Mouse (Mus musculus) G1E-ER4 (cell line): ENCODE measurements around the gene Farp2. TPM values are rescaled to one million over a fixed set of nuclear protein-coding genes. Genes with fewer than 3 reads are reported as not detected.
"Not testable (repeated sequence)": the region's sequence is repeated elsewhere in the genome, so short reads cannot be mapped to it uniquely, and the experiment has no call there.

Experiments used
- GATA1 ChIP-seq: IDR thresholded peaks from one replicate; pipeline ENCODE4 v1.8.0; 2012; ENCODE audit warnings: low read length, inconsistent platforms
- polyA plus RNA-seq: library from polyadenylated mRNA; stranded (reverse); fragments of >175 nt; gene quantifications from 2 replicates; pipeline ENCODE4 v1.2.3, GENCODE M21; 2012

Gene Farp2
- polyA plus RNA-seq, 1 experiment, result 2.2 TPM

DNA sequence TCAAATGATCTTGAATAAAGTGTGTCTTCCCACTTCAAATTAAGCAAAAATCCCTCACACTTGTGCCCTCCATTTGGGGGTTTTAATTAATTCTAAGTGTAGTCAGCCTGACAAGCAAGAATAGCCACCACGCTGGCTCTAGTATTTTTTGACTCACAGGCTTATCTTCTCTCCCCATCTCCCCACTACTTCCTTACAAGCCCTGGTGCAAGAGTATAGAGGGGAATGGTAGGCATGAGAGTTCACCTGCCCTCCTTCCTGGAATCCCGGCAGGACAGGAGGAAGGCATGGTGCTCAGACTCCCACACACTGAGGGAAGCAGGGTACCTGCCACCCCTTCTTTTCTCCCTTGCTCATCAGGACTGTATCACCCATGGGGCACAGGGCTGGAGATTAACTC, 142.4 kb downstream of the Farp2 start:
- TF ChIP-seq GATA1, result peak; percentile 34

DNA sequence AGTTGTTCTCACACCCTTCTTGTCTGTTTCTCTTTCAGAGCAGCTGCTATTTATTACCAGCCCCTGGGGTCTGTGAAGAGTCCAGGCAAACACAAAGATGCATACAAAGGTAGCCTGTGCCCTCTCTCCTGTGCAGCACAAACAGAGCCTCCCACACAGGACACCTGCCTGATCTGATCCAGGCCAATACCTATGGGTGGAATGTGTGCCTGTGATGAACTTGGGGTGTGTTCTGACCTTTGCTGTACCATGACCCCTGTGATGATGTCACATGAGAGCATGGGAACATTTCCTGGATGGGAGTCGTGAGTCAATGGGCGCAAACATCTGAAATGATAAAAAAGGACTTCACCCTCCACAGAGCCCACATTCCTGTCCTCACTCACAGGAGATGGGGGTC, 142.9 kb downstream of the Farp2 start:
- no peak for TF ChIP-seq GATA1

DNA sequence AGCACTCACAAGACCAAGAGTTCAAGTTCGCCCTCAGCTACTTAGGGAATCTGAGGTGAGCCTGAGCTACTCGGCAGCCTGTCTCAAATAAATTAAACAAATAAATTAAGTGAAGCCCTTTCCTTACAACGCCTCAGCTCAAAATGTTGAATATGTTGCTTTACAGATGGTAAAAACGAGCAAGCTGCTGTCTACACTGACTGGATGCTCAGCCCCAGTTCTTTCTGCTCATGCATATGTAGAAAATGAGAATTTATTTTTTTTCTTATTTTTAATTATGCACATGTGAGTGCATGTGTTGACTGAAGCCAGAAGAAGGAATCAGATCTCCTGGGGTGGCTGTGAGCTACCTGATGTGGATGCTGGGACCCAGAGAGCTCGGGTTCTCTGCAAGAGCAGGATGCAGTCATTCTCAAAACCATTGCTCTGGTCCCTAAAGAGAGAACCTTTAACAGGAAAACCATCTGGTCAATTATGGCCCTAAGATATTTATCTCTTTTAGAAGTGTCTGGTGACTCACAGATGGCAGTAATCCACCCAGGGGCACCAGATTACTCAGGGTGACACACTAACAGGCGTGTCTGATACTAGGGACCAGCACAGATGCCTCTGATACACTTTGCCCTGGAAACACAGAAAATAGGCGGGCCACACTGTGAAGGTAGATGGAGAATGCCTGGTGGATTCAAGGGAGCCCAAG, 144.6 kb downstream of the Farp2 start:
- TF ChIP-seq GATA1, result no peak

DNA sequence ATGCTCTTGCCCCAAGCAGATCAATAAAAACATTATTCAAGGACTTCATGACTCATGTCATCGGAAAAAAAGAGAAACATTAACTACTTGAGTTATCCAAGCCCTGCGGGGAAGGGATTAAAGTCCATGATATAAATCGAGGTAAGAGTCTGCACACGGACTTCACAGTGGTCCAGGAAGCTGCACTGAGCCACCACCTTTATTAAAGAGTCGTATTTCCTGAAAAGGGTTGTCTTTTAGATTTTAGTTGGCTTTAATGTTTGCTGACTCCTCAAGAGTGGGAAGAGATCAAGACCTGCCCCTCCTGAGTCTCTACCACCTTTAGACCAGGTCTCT, 145.1 kb downstream of the Farp2 start:
- no peak for TF ChIP-seq GATA1

DNA sequence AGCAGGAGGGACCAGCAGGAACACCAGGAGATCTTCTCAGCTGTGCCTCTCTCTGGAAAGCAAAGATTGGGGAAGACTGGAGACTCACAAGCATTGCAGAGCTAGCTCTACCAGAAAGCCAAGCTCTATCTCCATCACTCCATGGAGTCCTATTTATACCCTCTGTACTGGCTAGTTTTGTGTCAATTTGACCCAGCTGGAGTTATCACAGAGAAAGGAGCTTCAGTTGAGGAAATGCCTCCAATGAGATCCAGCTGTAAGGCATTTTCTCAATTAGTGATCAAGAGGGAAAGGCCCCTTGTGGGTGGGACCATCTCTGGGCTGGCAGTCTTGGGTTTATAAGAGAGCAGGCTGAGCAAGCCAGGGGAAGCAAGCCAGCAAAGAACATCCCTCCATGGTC, 146.7 kb downstream of the Farp2 start, which contains the start of gene Stk25:
Stk25 (minus strand) TSS at position 101 of the 400 bp plus-strand sequence.
- TF ChIP-seq GATA1, result not testable (repeated sequence)

DNA sequence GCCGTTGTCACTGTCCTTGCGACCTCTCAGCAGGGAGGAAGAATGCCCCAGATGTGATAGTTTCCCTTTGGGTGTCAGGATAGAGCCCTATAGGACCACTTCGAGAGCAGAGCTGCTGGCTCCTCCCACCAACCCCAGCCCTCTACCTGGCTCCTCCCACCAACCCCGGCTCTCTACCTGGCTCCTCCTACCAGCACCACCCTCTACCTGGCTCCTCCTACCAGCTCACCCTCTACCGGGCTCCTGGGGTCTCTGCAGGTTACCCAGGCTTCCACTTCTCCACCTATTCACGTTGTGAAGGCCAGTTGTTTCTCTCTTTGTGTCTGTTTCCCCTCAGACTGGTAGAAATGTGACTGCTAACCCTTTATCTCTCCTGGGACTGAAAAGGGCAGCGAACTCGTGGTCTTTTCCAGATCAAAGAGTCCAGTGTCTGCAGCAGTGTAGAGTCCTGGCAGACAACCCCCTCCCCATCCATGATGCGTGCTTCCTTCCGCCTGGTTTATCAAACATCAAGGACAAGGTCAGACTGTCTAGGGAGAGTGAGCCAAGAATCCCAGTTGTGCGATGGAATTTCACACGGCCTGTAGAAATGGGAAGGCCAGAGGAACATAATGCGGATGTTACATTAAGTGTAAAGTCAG, 156.0 kb downstream of the Farp2 start:
- no peak for TF ChIP-seq GATA1

DNA sequence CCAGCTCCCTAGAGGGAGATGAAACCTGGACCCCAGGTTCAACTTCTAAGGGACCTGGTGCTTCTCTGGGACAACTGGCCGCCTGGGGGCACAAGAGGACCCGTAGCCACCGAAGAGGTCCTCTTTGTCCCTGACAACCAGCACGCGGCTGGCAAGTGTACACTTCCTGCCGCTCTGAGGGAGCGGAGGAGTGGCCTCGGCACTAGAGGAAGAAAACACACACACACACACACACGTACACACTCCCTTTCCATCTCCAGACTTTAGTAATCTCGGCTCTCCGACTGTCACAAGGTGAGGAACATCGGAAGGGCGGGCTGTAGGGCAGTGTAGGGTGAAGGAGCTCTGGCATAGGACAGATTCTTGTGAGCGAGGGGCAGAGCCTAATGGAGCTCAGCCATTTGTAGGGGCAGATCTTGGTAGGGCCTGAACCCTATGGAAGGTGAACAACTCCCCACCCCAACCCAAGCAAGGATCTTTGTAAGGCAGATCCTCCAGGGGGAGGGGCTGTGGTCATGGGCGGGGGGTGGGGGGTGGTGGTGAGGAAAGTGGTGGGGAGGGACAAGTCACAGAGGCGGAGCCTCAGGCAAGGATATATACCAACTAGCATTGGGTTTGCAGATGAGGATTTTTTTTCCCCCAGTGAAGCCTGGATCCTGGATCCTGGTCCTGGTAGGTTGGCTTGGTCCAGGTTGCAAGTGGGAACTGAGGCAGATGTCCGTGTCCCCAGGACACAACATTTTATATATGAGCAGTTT, 157.1 kb downstream of the Farp2 start:
- no peak for TF ChIP-seq GATA1

DNA sequence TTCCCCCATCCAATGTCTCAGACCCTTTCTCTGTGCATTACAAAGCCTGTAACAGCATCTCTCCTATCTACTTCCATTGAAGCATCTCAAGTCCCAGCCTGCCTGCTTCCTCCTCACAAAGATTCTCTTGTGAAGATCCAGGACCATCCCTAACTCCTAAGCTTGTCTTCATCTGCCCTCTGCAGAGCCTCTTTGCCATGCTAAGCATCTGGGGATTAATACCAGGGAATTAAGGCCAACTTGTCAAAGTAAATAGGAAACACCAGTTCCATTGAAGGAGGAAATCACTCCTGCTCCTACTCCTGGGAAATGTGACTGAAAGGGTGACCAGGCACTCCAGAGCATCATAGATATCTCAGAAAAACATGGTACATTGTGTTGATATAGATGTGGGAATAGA, 158.1 kb downstream of the Farp2 start:
- TF ChIP-seq GATA1, result no peak

Other genes starting within 250 kb of the Farp2 start
- 5.1 and 6.1 TPM in 2 replicates for gene Mterf4, start 206.2 kb upstream of the Farp2 start, polyA plus RNA-seq
- gene Ppp1r7, start 169.2 kb upstream of the Farp2 start, polyA plus RNA-seq, result 17.1 and 70.5 TPM in 2 replicates
- 4.0 and 7.8 TPM in 2 replicates for gene Pask, start 168.6 kb upstream of the Farp2 start, polyA plus RNA-seq
- gene Ano7, start 138.1 kb upstream of the Farp2 start, polyA plus RNA-seq, result not detected in 2 replicates
- 56.3 and 58.6 TPM in 2 replicates for gene Hdlbp, start 33.3 kb upstream of the Farp2 start, polyA plus RNA-seq
- gene Stk25, start 146.6 kb downstream of the Farp2 start, polyA plus RNA-seq, result 15.5 and 21.5 TPM in 2 replicates
- not detected in 2 replicates for gene Bok, start 173.6 kb downstream of the Farp2 start, polyA plus RNA-seq
- 13.4 and 14.7 TPM in 2 replicates for gene Atg4b, start 239.4 kb downstream of the Farp2 start, polyA plus RNA-seq
- gene Thap4, start 242.8 kb downstream of the Farp2 start, polyA plus RNA-seq, result 75.6 and 93.4 TPM in 2 replicates